Mouse (Mus musculus) urinary bladder, postnatal 10 days (tissue): Measurements from ENCODE around the gene Slc7a6.

Experiments used
- DNase-seq: peaks from one replicate; pipeline ENCODE4 v3.0.0; 2022; ENCODE audit warnings: low spot score

Slc7a6 gene

DNA sequence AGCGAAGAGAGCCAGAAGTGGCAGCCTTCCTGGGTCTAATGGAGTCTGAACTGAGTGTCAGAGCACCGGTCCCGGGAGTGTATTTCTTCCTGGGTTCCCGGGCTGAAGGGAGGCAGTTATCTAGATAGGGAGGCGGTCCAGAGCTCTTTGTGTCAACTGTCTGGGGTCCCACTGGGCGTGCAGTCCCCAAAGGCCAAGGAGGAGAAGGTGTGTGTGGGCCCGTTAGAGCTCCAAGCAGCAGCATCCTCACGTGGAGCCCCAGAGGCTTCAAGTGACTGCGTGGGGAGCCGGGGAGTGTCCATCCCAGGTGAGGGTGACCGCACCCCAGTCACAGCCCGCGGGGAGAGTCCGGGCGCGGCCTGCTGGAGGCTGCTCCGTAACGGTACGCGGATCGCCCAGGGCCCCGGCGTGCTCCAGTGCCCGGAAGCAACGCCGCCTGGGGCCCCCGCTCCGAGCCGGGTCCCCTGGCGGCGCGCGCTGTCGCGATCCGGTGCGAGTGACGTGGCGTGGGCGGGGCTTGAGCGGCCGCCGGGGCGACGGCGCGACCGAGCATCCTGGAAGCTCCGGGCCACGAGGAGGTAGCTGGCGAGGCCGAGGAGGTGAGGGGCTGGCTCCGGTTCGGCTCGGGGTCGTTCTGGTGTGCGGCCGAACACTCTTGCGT, at the start of gene Slc7a6:
Gene Slc7a6 (plus strand): TSS at position 502 of the 661 bp plus-strand sequence.
- peak; percentile 46 for DNase-seq

- DNase-seq: no peak
Observed at GRCm38 (mm10) chr8:106123443-106123842, 45.2 kb upstream of the Slc7a6 start.

DNA sequence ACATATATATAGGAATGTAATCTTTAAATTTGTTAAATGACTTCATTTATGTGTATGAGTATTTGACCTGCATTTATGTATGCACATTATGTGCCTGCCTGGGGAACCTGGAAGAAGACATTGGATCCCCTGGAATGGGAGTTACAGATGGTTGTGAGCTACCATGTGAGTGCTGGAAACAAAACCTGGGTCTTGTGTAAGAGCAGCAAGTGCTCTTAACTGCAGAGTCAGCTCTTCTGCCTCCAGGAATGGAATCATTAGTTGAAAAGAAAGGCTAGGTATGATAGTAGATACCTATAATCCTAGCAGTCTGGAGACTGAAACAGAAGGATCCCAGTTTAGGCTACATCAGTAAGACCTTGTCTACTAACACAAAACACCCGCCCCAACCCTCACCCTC, 42.6 kb upstream of the Slc7a6 start:
- DNase-seq: no peak

DNA sequence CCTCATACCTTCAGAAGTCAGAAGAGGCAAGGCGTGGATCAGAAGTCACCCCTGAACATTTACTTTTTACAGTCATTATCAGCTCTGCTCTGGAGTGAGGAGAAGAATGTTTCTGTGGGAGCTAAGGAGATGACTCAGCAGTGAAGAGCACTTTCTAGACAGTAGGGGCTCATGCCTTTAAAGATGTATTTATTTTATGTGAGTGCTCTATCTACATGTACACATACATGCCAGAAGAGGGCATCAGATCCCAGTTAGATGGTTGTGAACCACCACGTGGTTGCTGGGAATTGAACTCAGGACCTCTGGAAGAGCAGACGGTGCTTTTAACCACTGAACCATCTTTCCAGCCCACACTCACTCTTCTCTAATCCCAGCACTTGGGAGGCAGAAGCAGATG, 41.6 kb upstream of the Slc7a6 start:
- DNase-seq: no peak

GRCm38 (mm10) chr8:106127882-106128410, 40.7 kb upstream of the Slc7a6 start:
- DNase-seq: peak; percentile 58

- DNase-seq: no peak
Observed at GRCm38 (mm10) chr8:106129232-106129930, 39.3 kb upstream of the Slc7a6 start.

DNA sequence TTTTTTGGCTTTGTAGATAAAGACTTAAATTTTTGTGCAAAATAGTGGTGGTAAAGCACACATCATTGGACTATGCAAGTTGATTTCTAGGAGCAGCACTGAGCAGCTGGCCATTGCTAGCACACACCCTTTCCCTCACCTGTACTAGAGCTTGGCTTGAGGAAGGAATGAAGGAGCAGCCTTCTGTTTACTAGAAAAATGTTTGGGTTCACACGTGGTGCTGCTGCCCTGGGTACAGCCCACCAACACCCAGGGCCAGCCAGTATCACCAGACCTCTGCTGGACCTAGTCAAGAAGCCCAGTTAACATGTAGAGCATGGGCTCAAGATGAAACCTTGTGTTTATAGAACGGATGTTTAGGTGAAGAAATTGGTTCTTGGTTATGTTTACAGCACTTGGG, 38.7 kb upstream of the Slc7a6 start:
- no peak for DNase-seq

GRCm38 (mm10) chr8:106130505-106130904, 38.2 kb upstream of the Slc7a6 start:
- no peak for DNase-seq

DNA sequence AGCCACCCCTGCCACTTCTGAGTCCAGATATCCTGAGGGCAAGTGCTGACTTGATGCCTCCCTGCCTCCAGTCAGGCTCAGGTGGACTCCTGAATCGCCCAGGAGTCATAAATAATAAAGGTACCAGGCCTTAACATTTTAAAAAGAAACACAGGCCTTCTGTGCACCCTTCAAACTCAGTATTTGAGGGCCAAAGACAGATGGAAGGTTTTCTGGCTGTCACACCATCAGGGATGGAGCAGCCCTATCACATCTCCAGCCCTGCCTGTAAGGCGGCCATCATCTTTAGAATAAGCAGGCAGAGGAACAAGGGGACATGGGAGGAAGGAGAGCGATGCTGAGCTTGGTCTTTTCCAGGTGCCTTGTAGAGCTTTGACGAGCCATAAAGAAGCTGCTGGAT, 37.6 kb upstream of the Slc7a6 start:
- DNase-seq: no peak

- no peak for DNase-seq
Observed at GRCm38 (mm10) chr8:106131488-106132222, 37.0 kb upstream of the Slc7a6 start.

GRCm38 (mm10) chr8:106132356-106132755, 36.3 kb upstream of the Slc7a6 start:
- no peak for DNase-seq

- no peak for DNase-seq
Observed at GRCm38 (mm10) chr8:106133526-106133925, 35.1 kb upstream of the Slc7a6 start.

DNA sequence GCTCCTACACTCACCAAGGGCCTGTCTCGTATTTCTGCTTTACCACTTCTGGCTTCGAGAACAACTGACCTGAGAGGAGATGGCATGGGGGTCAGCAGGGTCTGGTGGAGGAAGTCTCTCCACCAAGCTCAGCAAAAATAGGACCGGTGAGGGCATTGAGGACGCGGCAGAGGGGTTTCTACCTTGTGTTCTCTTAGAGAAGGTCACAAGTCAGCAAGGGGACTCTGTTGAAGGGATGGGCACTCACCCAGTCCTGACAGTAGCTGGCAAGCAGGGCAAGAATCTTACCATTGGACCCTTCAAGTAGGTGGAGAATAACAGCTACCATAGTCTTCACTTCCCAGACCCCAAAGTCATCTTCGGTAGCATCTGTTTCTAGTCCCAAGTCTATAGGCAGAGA, 34.7 kb upstream of the Slc7a6 start:
- no peak for DNase-seq

- DNase-seq: peak; percentile 47
Observed at GRCm38 (mm10) chr8:106134751-106135571, 33.7 kb upstream of the Slc7a6 start.

DNA sequence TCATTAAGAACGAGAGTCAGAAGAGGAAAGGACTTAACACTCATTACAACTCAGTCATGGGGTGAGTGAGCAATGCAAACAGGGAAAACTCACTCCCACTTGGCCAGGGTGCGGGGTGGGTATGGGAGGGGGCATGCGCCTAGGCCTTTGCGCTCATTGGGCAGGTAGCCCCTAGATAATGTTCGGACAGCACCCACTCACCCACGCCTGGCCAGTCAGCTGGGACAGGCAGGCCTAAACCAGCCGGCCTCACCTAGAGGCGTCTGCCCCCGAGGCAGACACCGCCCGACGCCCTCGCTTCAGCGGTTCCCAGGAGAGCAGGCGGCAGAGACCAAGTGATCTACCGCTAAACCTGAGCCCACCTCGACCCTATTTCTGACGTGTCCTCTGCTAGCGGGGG, 33.0 kb upstream of the Slc7a6 start:
- no peak for DNase-seq

GRCm38 (mm10) chr8:106136156-106137130, 32.2 kb upstream of the Slc7a6 start, which contains the start of gene Esrp2:
Gene Esrp2 (minus strand): TSS chr8:106136974.
- peak; percentile 47 for DNase-seq

DNA sequence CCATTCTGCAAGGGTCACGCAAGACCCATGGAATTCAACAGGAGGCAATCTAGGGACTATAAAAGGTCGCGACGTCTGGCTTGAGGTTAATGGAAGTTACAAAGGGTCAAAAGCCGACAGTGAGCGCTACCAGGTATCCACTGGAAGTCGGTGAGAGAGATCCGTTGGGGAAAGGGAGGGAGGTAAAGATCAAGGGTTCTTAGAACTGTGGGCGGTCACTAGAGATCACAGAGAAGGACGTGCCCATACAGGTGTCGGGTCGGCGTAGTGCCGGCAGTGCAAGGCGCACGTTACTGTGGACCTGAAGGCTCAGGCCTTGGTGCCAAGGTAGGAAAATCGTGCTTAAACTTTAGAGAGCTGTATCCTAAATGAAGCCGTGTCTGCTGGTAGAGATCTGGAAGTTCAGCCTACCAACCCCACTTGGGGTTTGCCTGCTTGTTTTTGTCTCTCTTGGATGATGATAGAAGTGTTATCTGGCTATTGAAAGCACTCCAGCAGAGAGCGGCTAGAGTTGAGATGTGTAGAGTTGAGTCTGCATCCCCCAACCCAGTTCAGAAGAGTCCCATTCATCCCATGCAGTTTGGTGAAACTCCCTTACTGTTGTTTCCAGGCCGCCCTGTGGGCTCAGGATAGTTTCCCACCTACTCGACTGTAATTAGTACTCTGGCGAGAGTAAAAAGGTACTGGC, 31.3 kb upstream of the Slc7a6 start:
- no peak for DNase-seq

GRCm38 (mm10) chr8:106137906-106138477, 30.7 kb upstream of the Slc7a6 start:
- DNase-seq: no peak

DNA sequence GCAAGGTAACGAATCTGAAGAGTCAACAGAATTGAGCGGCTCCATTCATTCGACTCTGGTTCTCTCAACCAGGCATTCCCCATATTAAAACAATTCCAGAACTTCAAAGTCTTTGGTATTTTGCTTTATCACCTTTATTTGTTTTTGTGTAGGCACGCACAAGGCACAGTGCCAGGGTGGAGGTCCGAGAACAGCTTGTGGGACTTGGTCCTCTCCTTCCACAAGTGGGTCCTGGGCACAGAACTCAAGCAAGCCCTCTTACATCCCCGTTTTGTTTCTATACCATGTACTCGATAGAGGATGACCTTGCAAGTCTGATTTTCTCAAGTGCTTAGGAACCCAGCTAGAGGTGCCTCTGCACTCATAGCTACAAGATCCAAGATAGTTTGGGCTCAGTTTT, 30.0 kb upstream of the Slc7a6 start:
- DNase-seq: no peak

- DNase-seq: no peak
Observed at GRCm38 (mm10) chr8:106140191-106140590, 28.5 kb upstream of the Slc7a6 start.
